Mouse (Mus musculus) heart, postnatal 14 days (tissue): ENCODE data around the gene Pcsk5. TPM values are rescaled to one million over a fixed set of nuclear protein-coding genes. Genes with fewer than 3 reads are reported as not detected.

ENCODE experiments used
- DNase-seq, 2 experiments: peaks; one replicate each; pipeline ENCODE4 v3.0.0; 2021 to 2022
- intact Hi-C: fragments of 180-260 bp; cut with DNase I; formaldehyde crosslinking; loops from one replicate; pipeline ENCODE4 v1.15.1; 2025
- long read RNA-seq, 2 experiments: library from polyadenylated mRNA; stranded (forward); transcript quantifications; one replicate each; pipeline ENCODE4 v2.0.0; 2021
- total RNA-seq, 2 experiments: library from RNA; stranded (reverse); gene quantifications; 2 replicates each; pipeline ENCODE4 v1.2.3; 2021

Gene Pcsk5
- total RNA-seq = 1 to 10 TPM; 3.8 to 4.8 TPM
- long read RNA-seq, experiment 1, full-length matches to known transcripts = 3 of 4 reads
- long read RNA-seq, experiment 1, partial matches to known transcripts = 0 of 4 reads
- long read RNA-seq, experiment 1, other reads (novel, unspliced or antisense) = 1 of 4 reads
- long read RNA-seq, experiment 2, full-length matches to known transcripts = 6 of 9 reads
- long read RNA-seq, experiment 2, partial matches to known transcripts = 0 of 9 reads
- long read RNA-seq, experiment 2, other reads (novel, unspliced or antisense) = 3 of 9 reads

- peak; percentile 86 to 88 for DNase-seq
- intact Hi-C loops = loop anchor here (10.0 kb wide), 1 partner anchor 443 kb away; the partner anchor contains the start of gene Rfk
These were observed at the start of gene Pcsk5 for GRCm38 (mm10) chr19:17837471-17837859. Gene Pcsk5 (minus strand): TSS chr19:17837632.

- no peak for DNase-seq
- intact Hi-C loops = no loop called here
These were observed 38.4 kb upstream of the Pcsk5 start for GRCm38 (mm10) chr19:17875804-17876203.

GRCm38 (mm10) chr19:17874388-17874787 lies 37.0 kb upstream of the Pcsk5 start:
- intact Hi-C loops = loop anchor here (5.0 kb wide), 1 partner anchor 673 kb away; no protein-coding TSS in a partner anchor
- DNase-seq = no peak

GRCm38 (mm10) chr19:17873755-17874154 lies 36.3 kb upstream of the Pcsk5 start:
- intact Hi-C loops = loop anchor here (5.0 kb wide), 1 partner anchor 674 kb away; no protein-coding TSS in a partner anchor
- DNase-seq = no peak

GRCm38 (mm10) chr19:17866317-17866891 lies 29.0 kb upstream of the Pcsk5 start:
- no peak for DNase-seq
- intact Hi-C loops = no loop called here

GRCm38 (mm10) chr19:17860351-17861014 lies 23.1 kb upstream of the Pcsk5 start:
- no peak for DNase-seq
- intact Hi-C loops = no loop called here

- intact Hi-C loops = loop anchor here (2.0 to 5.0 kb wide), 2 partner anchors 389 to 692 kb away; no protein-coding TSS in a partner anchor
- peak in 1 of 2 experiments; percentile 13 for DNase-seq
These were observed 19.3 kb upstream of the Pcsk5 start for GRCm38 (mm10) chr19:17856741-17857140.

GRCm38 (mm10) chr19:17848417-17848816 lies 11.0 kb upstream of the Pcsk5 start:
- DNase-seq = no peak
- intact Hi-C loops = no loop called here

- no peak for DNase-seq
- intact Hi-C loops = no loop called here
These were observed 8.5 kb upstream of the Pcsk5 start for GRCm38 (mm10) chr19:17845967-17846366.

GRCm38 (mm10) chr19:17841586-17841985 lies 4.2 kb upstream of the Pcsk5 start:
- intact Hi-C loops = no loop called here
- DNase-seq = no peak

GRCm38 (mm10) chr19:17839856-17840255 lies 2.4 kb upstream of the Pcsk5 start:
- peak in 1 of 2 experiments; percentile 24 for DNase-seq
- intact Hi-C loops = loop anchor here (10.0 kb wide), 1 partner anchor 445 kb away; the partner anchor contains the start of gene Rfk

GRCm38 (mm10) chr19:17836566-17837470 lies 614 bp downstream of the Pcsk5 start:
- intact Hi-C loops = loop anchor here (10.0 kb wide), 1 partner anchor 442 kb away; the partner anchor contains the start of gene Rfk
- peak; percentile 52 to 68 for DNase-seq

- DNase-seq = peak; percentile 33 to 47
- intact Hi-C loops = loop anchor here (10.0 kb wide), 1 partner anchor 441 kb away; the partner anchor contains the start of gene Rfk
These were observed 1.5 kb downstream of the Pcsk5 start for GRCm38 (mm10) chr19:17835681-17836565.

GRCm38 (mm10) chr19:17834894-17835293 lies 2.5 kb downstream of the Pcsk5 start:
- DNase-seq = no peak
- intact Hi-C loops = loop anchor here (10.0 kb wide), 1 partner anchor 440 kb away; the partner anchor contains the start of gene Rfk

- intact Hi-C loops = loop anchor here (10.0 kb wide), 1 partner anchor 437 kb away; the partner anchor contains the start of gene Rfk
- DNase-seq = peak in 1 of 2 experiments; percentile 14
These were observed 6.1 kb downstream of the Pcsk5 start for GRCm38 (mm10) chr19:17831376-17831775.

- no peak for DNase-seq
- intact Hi-C loops = loop anchor here (10.0 kb wide), 1 partner anchor 1006 kb away; no protein-coding TSS in a partner anchor
These were observed 9.0 kb downstream of the Pcsk5 start for GRCm38 (mm10) chr19:17828414-17828813.

- no peak for DNase-seq
These were observed 10.7 kb downstream of the Pcsk5 start for GRCm38 (mm10) chr19:17826694-17827093.

GRCm38 (mm10) chr19:17820046-17820445 lies 17.4 kb downstream of the Pcsk5 start:
- DNase-seq = no peak
- intact Hi-C loops = loop anchor here (10.0 kb wide), 1 partner anchor 1015 kb away; no protein-coding TSS in a partner anchor

More at GRCm38 (mm10) chr19:17826694-17827093, 10.7 kb downstream of the Pcsk5 start:
- intact Hi-C loops = loop anchor here (10.0 kb wide), 1 partner anchor 1008 kb away; no protein-coding TSS in a partner anchor
